Comparison of ENCODE assay signal across 8 mouse cellular contexts in genomic region chr3:65974232-65975058, GRCm38 (mm10). TPM values are rescaled to one million over a fixed set of nuclear protein-coding genes. Genes with fewer than 3 reads are reported as not detected.
DNase-seq lines count a peak whose midpoint lies in the region; ATAC-seq and TF ChIP-seq lines count a peak whose summit lies in the region.

No protein-coding gene starts in this region.

- peak; percentile 97 for DNase-seq in ES-CJ7 (ENCODE audit: low read depth, low spot score)
- DNase-seq in cerebellum, adult 11 months = peak; percentile 99
- DNase-seq in heart, postnatal 36 days = peak; percentile 98 to 99
- peak; percentile 99 to 100 for DNase-seq in layer of hippocampus, adult 2 months (ENCODE audit: low spot score in 2 of 2)
- DNase-seq in lung, embryonic 14.5 days = peak; percentile 99
- DNase-seq in thymus, adult 2 months = peak; percentile 98

- no peaks in the 10 kb centered on the region for H3K9me3 ChIP-seq in forebrain, embryonic 15.5 days
- H3K9me3 ChIP-seq in lung, embryonic 14.5 days (ENCODE audit: low read depth, low read length) = no peaks in the 10 kb centered on the region

- peak overlapping the region; percentile 98 for H3K27ac ChIP-seq in forebrain, embryonic 15.5 days (replicated peaks)
- H3K27ac ChIP-seq in layer of hippocampus, adult 2 months = peak overlapping the region; percentile 98
- H3K27ac ChIP-seq in lung, embryonic 14.5 days (ENCODE audit: low read depth) = peak overlapping the region; percentile 100
- peak overlapping the region; percentile 99 for H3K27ac ChIP-seq in olfactory bulb, adult 2 months (ENCODE audit: insufficient read depth, low read depth, low read length)
- H3K27ac ChIP-seq in thymus, adult 2 months (ENCODE audit: control insufficient read depth, insufficient read depth, low read length) = peak overlapping the region; percentile 49; the same call in 1 of the 2 replicates

- ATAC-seq in forebrain, embryonic 15.5 days (replicated peaks) = peak; percentile 95
- ATAC-seq in lung, embryonic 14.5 days (ENCODE audit: insufficient read depth) = peak; percentile 98

- WGBS in forebrain, embryonic 15.5 days = under 1% methylated on average over 43 of the region's 43 CpGs
- under 1% methylated on average over 43 of the region's 43 CpGs for WGBS in lung, embryonic 14.5 days
- WGBS in olfactory bulb, adult 2 months = under 1% methylated on average over 43 of the region's 43 CpGs
- WGBS in thymus, adult 2 months = 2% methylated on average over 43 of the region's 43 CpGs

- no peaks in the 10 kb centered on the region for H3K36me3 ChIP-seq in forebrain, embryonic 15.5 days
- no peaks in the 10 kb centered on the region for H3K36me3 ChIP-seq in lung, embryonic 14.5 days (ENCODE audit: insufficient read depth)
- no peaks in the 10 kb centered on the region for H3K36me3 ChIP-seq in thymus, adult 2 months (ENCODE audit: control insufficient read depth, insufficient read depth, low read length)

- TF ChIP-seq POLR2A in olfactory bulb, adult 2 months (IDR thresholded peaks at IDR 0.05; ENCODE audit: insufficient read depth, low read depth, low read length) = peak; percentile 95
- peak; percentile 84 for TF ChIP-seq POLR2A in thymus, adult 2 months (IDR thresholded peaks at IDR 0.05; ENCODE audit: control insufficient read depth, extremely low read depth, insufficient read depth, low read length, poor library complexity)

- peak overlapping the region; percentile 51 for H3K4me2 ChIP-seq in forebrain, embryonic 15.5 days (replicated peaks)
- peak overlapping the region; percentile 63 for H3K4me2 ChIP-seq in lung, embryonic 14.5 days

- H3K4me3 ChIP-seq in forebrain, embryonic 15.5 days = peak overlapping the region; percentile 63
- peak overlapping the region; percentile 66 for H3K4me3 ChIP-seq in layer of hippocampus, adult 2 months
- H3K4me3 ChIP-seq in lung, embryonic 14.5 days (ENCODE audit: low read depth, low read length) = peak overlapping the region; percentile 57
- peak overlapping the region; percentile 86 for H3K4me3 ChIP-seq in olfactory bulb, adult 2 months (ENCODE audit: insufficient read depth, low read depth, low read length)
- H3K4me3 ChIP-seq in thymus, adult 2 months (ENCODE audit: control insufficient read depth, insufficient read depth, low read length) = peak overlapping the region; percentile 74

- peaks cover 15% of the 10 kb centered on the region for H3K4me1 ChIP-seq in forebrain, embryonic 15.5 days
- H3K4me1 ChIP-seq in lung, embryonic 14.5 days (ENCODE audit: insufficient read depth) = peaks cover 7% of the 10 kb centered on the region; the same call in 1 of the 2 replicates
- H3K4me1 ChIP-seq in olfactory bulb, adult 2 months (ENCODE audit: control insufficient read depth, insufficient read depth, low read length) = no peaks in the 10 kb centered on the region
- H3K4me1 ChIP-seq in thymus, adult 2 months (replicated peaks; ENCODE audit: control insufficient read depth, insufficient read depth, low read length) = peaks cover 2% of the 10 kb centered on the region; the same call in 1 of the 2 replicates

- no peak for TF ChIP-seq CTCF in layer of hippocampus, adult 2 months (conservative IDR thresholded peaks at IDR 0.05)
- 0 out of 2 replicates have a peak, but pooled peaks have one; percentile 9 for TF ChIP-seq CTCF in lung, embryonic 14.5 days (IDR thresholded peaks at IDR 0.05; ENCODE audit: low read depth)
- no peak for TF ChIP-seq CTCF in olfactory bulb, adult 2 months (IDR thresholded peaks at IDR 0.05; ENCODE audit: insufficient read depth, low read depth, low read length)
- TF ChIP-seq CTCF in thymus, adult 2 months (IDR thresholded peaks at IDR 0.05; ENCODE audit: borderline replicate concordance, control insufficient read depth, extremely low read depth, insufficient read depth, low read length, poor library complexity) = peak; percentile 52; the same call in 1 of the 2 replicates

- no peaks in the 10 kb centered on the region for H3K27me3 ChIP-seq in forebrain, embryonic 15.5 days
- no peaks in the 10 kb centered on the region for H3K27me3 ChIP-seq in lung, embryonic 14.5 days (ENCODE audit: insufficient read depth, low read length)
- no peaks in the 10 kb centered on the region for H3K27me3 ChIP-seq in thymus, adult 2 months (ENCODE audit: control insufficient read depth, insufficient read depth, low read length)

- intact Hi-C loops in heart, postnatal 36 days (cut with DNase I) = loop anchor here (1.0 to 5.0 kb wide), 3 partner anchors 16 to 587 kb away; partner anchors contain the start of genes Ccnl1 and Tiparp

- H3K9ac ChIP-seq in forebrain, embryonic 15.5 days (replicated peaks) = peak overlapping the region; percentile 77
- peak overlapping the region; percentile 77 for H3K9ac ChIP-seq in lung, embryonic 14.5 days

RNA-seq across cellular contexts. Expression of gene Ccnl1, which starts 16.4 kb away (rescaled TPM):
- polyA plus RNA-seq in forebrain, embryonic 15.5 days (2015; fragmentation: Nextera tagmentation; extraction: Ambion mirVana) = 81.5 and 87.6 TPM in 2 replicates
- total RNA-seq in heart, postnatal 36 days (2021) = 10 to 100 TPM; 19.2 to 21.6 TPM
- total RNA-seq in layer of hippocampus, adult 2 months (2021) = 10 to 100 TPM; 66.2 to 66.8 TPM
- 129 and 135 TPM in 2 replicates for polyA plus RNA-seq in lung, embryonic 14.5 days (2014; fragmentation: Nextera tagmentation; extraction: Ambion mirVana)
- polyA plus RNA-seq in olfactory bulb, adult 2 months (2012; ENCODE audit: insufficient read depth, insufficient read length, low replicate concordance, missing spikeins) = 295 TPM in 1 of 2 replicates, not detected in the other
- 171 and 266 TPM in 2 replicates for polyA plus RNA-seq in thymus, adult 2 months (2012; rRNA removed)

Comparison
In these comparisons a context has a peak if more than half of its experiments do, and no peak if none do; other contexts are left out.
1. Peak in every context shown above with its lines: DNase-seq, ATAC-seq, H3K4me3 ChIP-seq and H3K27ac ChIP-seq.
2. H3K27ac ChIP-seq: peak in every context shown above with its lines; median percentile 100 in lung, embryonic 14.5 days; 99 in olfactory bulb, adult 2 months; 98 in forebrain, embryonic 15.5 days; 98 in layer of hippocampus, adult 2 months; 49 in thymus, adult 2 months.
3. CTCF ChIP-seq: peak in lung, embryonic 14.5 days (single experiment) and thymus, adult 2 months (single experiment); none in layer of hippocampus, adult 2 months (single experiment) and olfactory bulb, adult 2 months (single experiment).